Mouse (Mus musculus) midbrain, embryonic 16.5 days (tissue): ENCODE data around the gene Bbs5. TPM values are rescaled to one million over a fixed set of nuclear protein-coding genes. Genes with fewer than 3 reads are reported as not detected.
"Not testable (repeated sequence)": the region's sequence is repeated elsewhere in the genome, so short reads cannot be mapped to it uniquely, and the experiment has no call there.

Experiments used
- ATAC-seq: fragments of 200-750 bp; cut with Nextera tagmentation; 2 replicates; pipeline ENCODE4 v1.8.0; 2017; ENCODE audit warnings: moderate TSS enrichment
- H3K27ac ChIP-seq: fragments of 300-500 bp; sonication (generic); 2 replicates; pipeline ENCODE4 v1.5.1; 2014; ENCODE audit warnings: mild to moderate bottlenecking, low read length, mixed read lengths
- H3K27me3 ChIP-seq: fragments of 300-500 bp; sonication (generic); 2 replicates; pipeline ENCODE4 v1.6.1; 2014; ENCODE audit warnings: low read depth, low read length, mixed read lengths; ENCODE audit not compliant: control insufficient read depth, insufficient read depth
- H3K36me3 ChIP-seq: fragments of 300-500 bp; sonication (generic); 2 replicates; pipeline ENCODE4 v1.6.1; 2014; ENCODE audit warnings: mild to moderate bottlenecking, low read length, moderate library complexity, mixed read lengths; ENCODE audit not compliant: control insufficient read depth, insufficient read depth
- H3K4me1 ChIP-seq: fragments of 300-500 bp; sonication (generic); 2 replicates; pipeline ENCODE4 v1.6.1; 2014; ENCODE audit warnings: mild to moderate bottlenecking, low read length, mixed read lengths; ENCODE audit not compliant: control insufficient read depth, insufficient read depth
- H3K4me2 ChIP-seq: fragments of 300-500 bp; sonication (generic); 2 replicates; pipeline ENCODE4 v1.6.1; 2014; ENCODE audit warnings: mild to moderate bottlenecking, low read length, mixed read lengths
- H3K4me3 ChIP-seq: fragments of 300-500 bp; sonication (generic); 2 replicates; pipeline ENCODE4 v1.5.1; 2014; ENCODE audit warnings: low read depth, mild to moderate bottlenecking, low read length, moderate library complexity, mixed read lengths
- H3K9ac ChIP-seq: fragments of 300-500 bp; sonication (generic); 2 replicates; pipeline ENCODE4 v1.6.1; 2014; ENCODE audit warnings: low read depth, low read length, mixed read lengths
- H3K9me3 ChIP-seq: fragments of 300-500 bp; sonication (generic); replicated peaks from 2 replicates; pipeline ENCODE4 v1.6.1; 2014; ENCODE audit warnings: mild to moderate bottlenecking, low read length, mixed read lengths; ENCODE audit not compliant: control insufficient read depth, poor library complexity, severe bottlenecking
- WGBS: fragments of 180-500 bp; shearing (Covaris S2); extraction: QIAGEN DNeasy Blood & Tissue Kit; methylation state at CpG from one replicate; pipeline ENCODE4 v1.1.7; 2014; 5-methylcytosine and 5-hydroxymethylcytosine counted together
- polyA plus RNA-seq: library from polyadenylated mRNA; unstranded; fragments of >200 nt; fragmentation: Nextera tagmentation; extraction: Ambion mirVana; gene quantifications from 2 replicates; pipeline ENCODE4 v1.2.1, GENCODE M21; 2015

Gene Bbs5
- polyA plus RNA-seq, 1 experiment from 2014 or later: 31.5 TPM

GRCm38 (mm10) chr2:69629914-69630313 is 17.1 kb upstream of the Bbs5 start:
- Histone ChIP-seq H3K9me3 (no peaks in the 10 kb centered on the region), H3K27ac (no peak overlapping the region), H3K4me3 (no peak overlapping the region), H3K4me2 (no peak overlapping the region), H3K27me3 (0 out of 2 replicates have a peak, but pooled peaks cover 2% of the 10 kb centered on the region), H3K9ac (no peak overlapping the region), H3K36me3 (no peaks in the 10 kb centered on the region), H3K4me1 (no peaks in the 10 kb centered on the region)
- WGBS: 91% methylated on average over 6 of the region's 6 CpGs
- ATAC-seq: no peak

- Histone ChIP-seq H3K4me2 (no peak overlapping the region), H3K4me3 (no peak overlapping the region), H3K27ac (no peak overlapping the region), H3K9ac (no peak overlapping the region), H3K4me1 (no peaks in the 10 kb centered on the region), H3K36me3 (no peaks in the 10 kb centered on the region), H3K27me3 (0 out of 2 replicates have a peak, but pooled peaks cover 2% of the 10 kb centered on the region), H3K9me3 (no peaks in the 10 kb centered on the region)
- no peak for ATAC-seq
- WGBS: 96% methylated on average over 5 of the region's 5 CpGs
These were observed 16.2 kb upstream of the Bbs5 start for GRCm38 (mm10) chr2:69630792-69631191.

GRCm38 (mm10) chr2:69631449-69631848 is 15.5 kb upstream of the Bbs5 start:
- no peak for ATAC-seq
- no peak overlapping the region for H3K4me2 ChIP-seq
- H3K27me3 ChIP-seq: 0 out of 2 replicates have a peak, but pooled peaks cover 2% of the 10 kb centered on the region
- H3K27ac ChIP-seq: no peak overlapping the region
- no peak overlapping the region for H3K9ac ChIP-seq
- H3K9me3 ChIP-seq: no peaks in the 10 kb centered on the region
- H3K4me1 ChIP-seq: no peaks in the 10 kb centered on the region
- WGBS: 84% methylated on average over 2 of the region's 2 CpGs
- no peaks in the 10 kb centered on the region for H3K36me3 ChIP-seq
- H3K4me3 ChIP-seq: no peak overlapping the region

- WGBS: 12% methylated on average over 11 of the region's 11 CpGs
- ATAC-seq: 0 out of 2 replicates have a peak, but pooled peaks have one; percentile 44
- H3K9me3 ChIP-seq: no peaks in the 10 kb centered on the region
These were observed 11.8 kb upstream of the Bbs5 start for GRCm38 (mm10) chr2:69635064-69635701.

GRCm38 (mm10) chr2:69635807-69636206 is 11.2 kb upstream of the Bbs5 start:
- Histone ChIP-seq H3K27me3 (0 out of 2 replicates have a peak, but pooled peaks cover 2% of the 10 kb centered on the region), H3K27ac (no peak overlapping the region), H3K36me3 (no peaks in the 10 kb centered on the region), H3K4me1 (no peaks in the 10 kb centered on the region), H3K4me2 (no peak overlapping the region), H3K9me3 (no peaks in the 10 kb centered on the region), H3K9ac (no peak overlapping the region), H3K4me3 (no peak overlapping the region)
- 67% methylated on average over 6 of the region's 6 CpGs for WGBS
- ATAC-seq: 0 out of 2 replicates have a peak, but pooled peaks have one; percentile 18

More at GRCm38 (mm10) chr2:69635064-69635701, 11.8 kb upstream of the Bbs5 start:
- peak overlapping the region; percentile 3; the same call in 1 of the 2 replicates for H3K4me3 ChIP-seq
- H3K4me1 ChIP-seq: no peaks in the 10 kb centered on the region
- H3K4me2 ChIP-seq: peak overlapping the region; percentile 41
- H3K36me3 ChIP-seq: no peaks in the 10 kb centered on the region
- H3K27me3 ChIP-seq: 0 out of 2 replicates have a peak, but pooled peaks cover 2% of the 10 kb centered on the region
- H3K27ac ChIP-seq: no peak overlapping the region
- H3K9ac ChIP-seq: no peak overlapping the region

- not testable (repeated sequence) for H3K4me1 ChIP-seq, H3K27me3 ChIP-seq, H3K27ac ChIP-seq, H3K4me3 ChIP-seq, H3K9me3 ChIP-seq, H3K9ac ChIP-seq, H3K36me3 ChIP-seq, ATAC-seq, H3K4me2 ChIP-seq
- 68% methylated on average over 7 of the region's 7 CpGs for WGBS
These were observed 9.0 kb upstream of the Bbs5 start for GRCm38 (mm10) chr2:69637989-69638388.

- Histone ChIP-seq H3K4me1 (no peaks in the 10 kb centered on the region), H3K9me3 (no peaks in the 10 kb centered on the region), H3K27me3 (no peaks in the 10 kb centered on the region), H3K9ac (no peak overlapping the region), H3K36me3 (no peaks in the 10 kb centered on the region), H3K4me3 (no peak overlapping the region), H3K27ac (no peak overlapping the region), H3K4me2 (no peak overlapping the region)
- 50% methylated on average over 10 of the region's 10 CpGs for WGBS
- peak; percentile 43; the same call in 1 of the 2 replicates for ATAC-seq
These were observed 6.9 kb upstream of the Bbs5 start for GRCm38 (mm10) chr2:69640100-69640499.

GRCm38 (mm10) chr2:69644968-69645617 is 1.9 kb upstream of the Bbs5 start:
- Histone ChIP-seq H3K4me2 (no peak overlapping the region), H3K9ac (no peak overlapping the region)
- 94% methylated on average over 11 of the region's 11 CpGs for WGBS

GRCm38 (mm10) chr2:69649716-69650115 is 2.7 kb downstream of the Bbs5 start:
- H3K9ac ChIP-seq: no peak overlapping the region
- no peak overlapping the region for H3K27ac ChIP-seq
- H3K36me3 ChIP-seq: peaks cover 7% of the 10 kb centered on the region
- no peak for ATAC-seq
- H3K4me2 ChIP-seq: no peak overlapping the region
- no peaks in the 10 kb centered on the region for H3K27me3 ChIP-seq
- H3K4me3 ChIP-seq: no peak overlapping the region
- WGBS: 43% methylated on average over 5 of the region's 5 CpGs
- H3K4me1 ChIP-seq: peaks cover 9% of the 10 kb centered on the region
- H3K9me3 ChIP-seq: no peaks in the 10 kb centered on the region

More at GRCm38 (mm10) chr2:69644968-69645617, 1.9 kb upstream of the Bbs5 start:
- H3K27me3 ChIP-seq: no peaks in the 10 kb centered on the region
- ATAC-seq: no peak
- H3K4me1 ChIP-seq: peaks cover 9% of the 10 kb centered on the region
- no peak overlapping the region for H3K4me3 ChIP-seq
- no peaks in the 10 kb centered on the region for H3K9me3 ChIP-seq
- H3K27ac ChIP-seq: no peak overlapping the region
- H3K36me3 ChIP-seq: no peaks in the 10 kb centered on the region
